Mouse (Mus musculus) testis, adult 2 months (tissue): Measurements from ENCODE around the gene Ankrd1.

Experiments
- CTCF ChIP-seq: fragments of 200-500 bp; IDR thresholded peaks from 2 replicates; pipeline ENCODE4 v1.5.1; 2012; ENCODE audit warnings: low read depth, mild to moderate bottlenecking, inconsistent platforms, low read length, moderate library complexity; ENCODE audit not compliant: control insufficient read depth, insufficient read depth, insufficient replicate concordance
- POLR2A ChIP-seq: fragments of 200-500 bp; IDR thresholded peaks from 2 replicates; pipeline ENCODE4 v1.6.1; 2012; ENCODE audit warnings: low read depth, mild to moderate bottlenecking, inconsistent platforms, low read length, moderate library complexity; ENCODE audit not compliant: control insufficient read depth

GRCm38 (mm10) chr19:36150241-36151007 lies 30.5 kb upstream of the Ankrd1 start:
- TF ChIP-seq POLR2A (no peak), CTCF (no peak)
